Mouse (Mus musculus) c-Kit-positive CD71-positive TER-119-positive erythroid progenitor cells, embryonic 14.5 days (primary cell): ENCODE measurements around the gene Mecom.
A peak's percentile ranks its signal among the peaks of the same experiment; 100 is the strongest.

Source experiments
- DNase-seq: peaks from one replicate; pipeline ENCODE4 v3.0.0-alpha.2; 2013; ENCODE audit warnings: low spot score

Gene Mecom

DNA sequence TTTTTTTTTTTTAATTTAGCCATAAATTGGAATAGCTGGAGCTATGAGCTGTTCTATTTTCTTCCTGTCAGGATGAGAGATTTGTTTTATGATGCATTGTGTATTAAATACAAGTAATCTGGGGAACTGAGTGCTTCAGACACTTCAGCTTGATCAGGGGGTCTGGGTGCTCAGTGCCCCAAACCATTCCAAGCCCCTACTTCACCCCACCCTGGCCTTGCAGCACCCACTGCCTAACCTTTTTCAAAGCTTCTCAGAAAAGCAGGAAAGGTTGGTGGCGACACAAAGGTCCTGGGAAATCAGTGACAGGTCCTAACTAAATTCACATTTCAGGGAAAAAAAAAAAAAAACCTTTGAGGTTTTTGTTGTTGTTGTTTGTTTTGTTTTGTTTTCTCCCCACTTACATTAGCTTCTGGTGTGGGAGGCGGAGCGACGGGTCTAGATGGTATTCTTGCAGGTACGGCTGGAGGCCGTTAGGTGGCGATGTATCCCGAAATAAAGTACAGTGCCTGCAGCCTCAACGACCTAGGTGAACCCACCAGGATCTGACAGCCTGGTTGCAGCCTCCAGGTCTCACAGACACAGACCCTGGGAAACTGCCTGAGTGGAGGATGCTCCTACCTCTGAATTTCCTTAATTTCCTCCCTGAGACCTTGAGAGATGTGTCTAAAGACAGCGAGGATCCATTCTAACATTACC lies 532.7 kb downstream of the Mecom start:
- DNase-seq, result peak; percentile 7

DNA sequence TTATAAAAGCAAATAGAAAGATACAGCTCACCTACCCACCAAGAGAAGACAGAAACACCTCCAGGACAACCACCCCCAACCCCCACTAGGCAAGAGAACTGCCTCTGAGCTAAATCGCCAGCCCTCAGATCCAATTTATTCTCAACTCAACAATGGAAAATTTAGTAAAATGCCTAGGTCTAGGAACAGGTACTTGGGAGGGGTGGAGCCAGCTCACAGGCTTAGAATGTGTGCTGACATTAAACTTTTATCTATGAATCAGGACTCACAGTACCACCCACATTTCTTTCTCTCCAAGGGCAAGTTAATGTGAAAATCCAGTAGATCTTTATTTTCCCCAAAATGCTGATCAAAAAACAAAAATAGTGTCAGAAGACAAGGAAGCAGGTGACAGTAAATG lies 533.5 kb downstream of the Mecom start:
- DNase-seq, result no peak

DNA sequence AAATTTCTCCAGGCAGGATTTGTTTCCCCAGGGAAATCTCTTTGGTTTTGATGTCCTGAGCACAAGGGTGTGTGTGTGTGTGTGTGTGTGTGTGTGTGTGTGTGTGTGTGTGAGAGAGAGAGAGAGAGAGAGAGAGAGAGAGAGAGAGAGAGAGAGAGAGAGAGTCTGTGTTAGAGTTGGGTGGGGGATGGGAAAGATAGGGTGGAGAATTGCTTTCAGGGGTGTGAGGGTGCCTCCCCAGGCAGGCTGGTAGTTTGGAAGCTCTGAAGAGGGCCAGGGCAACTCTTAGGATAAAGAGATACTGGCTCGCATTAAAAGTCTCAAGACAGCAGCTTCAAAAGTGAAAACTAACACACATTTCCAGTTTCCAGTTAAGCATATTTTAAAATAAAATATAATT lies 534.4 kb downstream of the Mecom start:
- DNase-seq, result no peak

DNA sequence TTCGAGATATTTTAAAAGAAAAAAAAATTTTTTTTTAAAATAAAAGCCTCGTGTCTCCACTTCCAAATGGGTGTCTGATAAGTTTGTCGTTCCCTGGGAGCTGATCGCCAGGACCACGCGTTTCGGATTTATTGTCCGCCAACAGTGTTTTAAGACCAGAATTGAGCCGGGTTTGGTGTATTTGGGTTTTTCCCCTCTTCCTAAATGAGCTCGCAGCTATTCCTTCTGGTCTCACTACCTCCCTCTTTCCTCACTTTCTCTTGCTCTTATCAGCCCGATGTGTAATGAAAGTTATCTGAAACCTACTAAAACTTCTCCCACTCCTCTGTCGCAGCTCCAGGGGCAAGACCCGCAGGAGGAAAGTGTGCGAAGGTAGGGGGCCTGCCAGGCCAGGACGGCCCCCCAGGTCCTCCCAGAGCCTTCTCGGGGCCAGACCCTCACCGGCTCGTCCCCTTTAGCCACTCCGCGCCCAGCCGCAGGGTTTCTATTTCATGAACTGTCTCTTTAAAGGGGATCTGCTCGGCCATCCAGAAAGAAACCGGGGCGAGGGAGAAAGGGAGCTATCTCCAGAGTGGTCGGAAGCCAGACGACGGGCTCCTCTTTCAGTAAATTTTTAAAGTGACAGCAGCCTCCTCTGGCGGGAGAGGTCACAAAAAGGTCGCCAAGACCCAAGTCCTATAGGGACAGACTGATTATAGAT lies 535.0 kb downstream of the Mecom start:
- no peak for DNase-seq

DNA sequence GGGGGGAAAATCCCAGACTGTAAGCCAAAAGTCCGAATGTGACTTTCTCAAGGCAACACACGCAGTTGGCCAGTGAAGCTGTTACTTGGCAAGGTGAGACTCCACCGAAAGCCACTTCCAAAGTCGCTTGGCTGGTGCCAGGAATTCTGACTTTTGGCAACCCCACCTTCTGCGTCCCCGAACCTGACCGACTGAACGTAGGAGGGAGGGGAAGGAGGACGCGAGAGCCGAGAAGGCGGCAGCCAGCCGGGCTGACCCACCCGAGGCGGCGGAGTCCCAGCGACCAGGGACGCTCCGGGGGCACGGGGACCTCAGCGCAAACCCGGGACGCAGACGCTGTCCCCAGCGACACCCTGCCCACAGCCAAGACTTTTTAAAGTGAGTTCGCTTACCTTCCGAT lies 535.7 kb downstream of the Mecom start:
- DNase-seq, result no peak

DNA sequence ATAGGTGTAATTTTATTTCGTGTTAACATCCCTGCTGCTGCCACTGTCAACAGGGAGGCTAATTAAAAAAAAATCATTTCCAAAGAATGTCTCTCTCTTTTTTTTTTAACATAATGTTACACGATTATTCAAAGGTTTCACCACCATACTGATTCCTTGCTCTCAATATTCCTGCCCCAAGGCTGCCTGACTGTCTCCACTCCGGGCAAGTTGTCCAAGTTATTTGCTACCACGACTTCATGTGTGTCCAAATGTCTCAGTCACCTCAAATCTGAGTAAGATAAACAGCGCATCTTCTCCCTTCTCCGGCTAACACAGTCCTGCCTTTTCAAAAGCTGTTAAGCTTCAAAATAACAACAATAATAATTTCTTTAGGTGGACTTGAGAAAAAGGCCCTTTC lies 536.1 kb downstream of the Mecom start:
- no peak for DNase-seq

DNA sequence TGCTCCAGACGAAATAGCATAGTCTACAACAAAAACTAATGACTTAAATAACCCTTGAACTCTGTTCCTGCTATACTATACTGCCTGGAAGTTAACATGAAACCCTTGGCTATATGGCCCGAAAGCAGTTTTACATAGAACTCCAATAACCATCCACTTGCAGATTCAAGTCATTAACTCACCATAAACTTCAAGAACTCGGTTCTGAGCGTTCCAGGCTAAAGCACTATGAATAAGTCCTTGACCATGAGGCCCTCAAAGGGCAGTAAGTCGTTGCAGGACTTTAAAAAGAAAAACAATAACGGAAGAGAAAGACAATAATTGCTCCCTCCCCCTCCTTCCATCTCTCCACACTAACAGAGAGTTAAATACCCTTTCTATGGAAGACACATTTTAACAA lies 536.9 kb downstream of the Mecom start:
- no peak for DNase-seq

DNA sequence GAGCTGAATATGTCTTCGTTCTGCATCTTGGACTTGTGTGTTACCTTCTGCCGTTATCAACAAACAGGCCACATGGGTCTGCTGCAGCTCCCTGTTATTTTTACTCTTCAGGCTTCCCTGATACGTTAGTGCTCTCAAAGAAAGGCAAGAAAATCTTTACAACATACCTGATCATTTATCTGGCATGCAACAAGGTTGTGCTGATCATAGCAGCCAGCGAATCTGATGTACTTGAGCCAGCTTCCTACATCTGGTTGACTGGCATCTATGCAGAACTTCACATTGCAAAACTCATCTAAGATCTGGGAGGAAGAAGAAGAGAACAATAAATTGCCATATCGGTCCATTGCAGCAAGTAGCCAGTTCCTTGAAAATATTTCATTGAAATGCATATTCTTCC lies 538.2 kb downstream of the Mecom start:
- DNase-seq, result no peak

DNA sequence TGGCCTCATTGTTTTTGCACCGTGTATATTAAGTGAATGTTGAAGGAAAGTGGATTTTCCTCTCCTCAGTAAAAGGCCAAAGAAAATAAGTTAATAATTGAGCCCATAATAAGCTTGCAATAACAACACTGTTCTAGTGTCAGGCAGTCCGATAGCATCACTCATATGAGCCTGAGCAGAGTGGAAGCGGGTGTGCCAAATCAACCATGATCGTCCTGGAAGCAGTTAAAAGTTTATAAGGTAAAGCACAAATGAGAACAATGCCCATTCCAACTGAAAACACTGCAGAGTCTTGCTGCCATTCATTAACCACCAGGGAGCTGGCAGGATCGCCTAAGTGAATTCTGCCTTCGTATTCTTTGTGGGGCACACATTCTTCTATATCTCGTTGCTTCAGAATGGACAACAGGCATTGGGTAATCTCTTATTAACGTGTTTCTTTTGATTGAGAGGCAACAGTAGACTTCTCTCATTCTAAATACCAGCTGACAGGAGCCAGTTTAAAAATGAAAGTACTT lies 542.9 kb downstream of the Mecom start:
- no peak for DNase-seq

DNA sequence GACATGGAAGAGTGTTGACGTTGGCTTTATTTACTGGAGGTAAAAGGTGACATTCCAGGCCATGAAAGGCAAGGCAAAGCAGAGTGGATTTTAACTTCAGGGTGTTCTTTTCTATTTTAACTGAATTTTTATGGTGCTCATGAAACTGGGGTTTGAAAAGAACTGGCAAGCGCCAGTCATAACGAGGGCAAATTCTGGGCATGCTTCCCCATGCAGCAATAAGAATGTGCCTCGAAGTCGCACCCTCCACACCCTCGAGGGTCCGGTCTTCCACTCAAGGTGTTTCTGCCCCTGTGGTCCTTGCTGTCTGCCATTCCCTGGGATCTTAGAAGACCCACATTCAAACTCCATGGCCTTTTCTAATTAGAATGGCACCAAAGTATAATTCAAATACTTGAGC lies 547.5 kb downstream of the Mecom start:
- no peak for DNase-seq

DNA sequence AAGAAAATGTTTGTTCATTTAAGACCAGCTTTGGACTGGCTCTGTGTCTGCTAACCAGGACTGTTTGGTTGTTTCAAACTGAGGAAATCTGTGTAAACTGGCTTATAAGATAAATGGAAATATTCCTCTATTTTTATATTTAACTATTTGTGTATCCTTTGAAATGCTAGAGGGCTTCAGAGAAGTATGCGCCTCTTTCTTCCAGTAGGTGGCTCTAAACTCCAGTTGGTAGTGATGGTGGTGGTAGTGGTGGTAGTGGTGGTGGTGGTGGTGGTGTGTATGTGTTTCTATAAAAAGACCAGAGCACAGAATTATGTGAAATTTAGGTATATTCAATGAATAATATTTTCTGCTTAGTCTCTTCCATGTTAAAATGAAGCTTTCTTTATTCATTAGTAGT lies 548.8 kb downstream of the Mecom start:
- no peak for DNase-seq

DNA sequence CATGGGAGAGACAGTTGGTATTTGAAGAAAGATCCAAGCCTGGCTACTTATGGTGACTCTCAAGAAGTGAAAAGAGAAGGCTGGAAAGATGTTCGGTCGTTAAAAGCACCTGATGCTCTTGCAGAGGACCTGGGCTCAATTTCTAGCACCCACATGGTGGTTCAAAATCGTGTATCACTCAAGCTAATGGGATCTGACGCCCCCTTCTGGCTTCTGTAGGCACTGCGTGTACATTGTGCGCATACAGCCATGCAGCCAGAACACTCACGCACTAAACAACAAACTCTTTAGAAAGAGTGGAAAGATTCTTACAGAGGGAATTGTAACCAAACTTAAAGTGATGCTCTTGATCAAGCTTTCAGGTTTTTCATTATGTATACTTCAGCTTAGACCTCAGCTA lies 550.7 kb downstream of the Mecom start:
- DNase-seq, result no peak

DNA sequence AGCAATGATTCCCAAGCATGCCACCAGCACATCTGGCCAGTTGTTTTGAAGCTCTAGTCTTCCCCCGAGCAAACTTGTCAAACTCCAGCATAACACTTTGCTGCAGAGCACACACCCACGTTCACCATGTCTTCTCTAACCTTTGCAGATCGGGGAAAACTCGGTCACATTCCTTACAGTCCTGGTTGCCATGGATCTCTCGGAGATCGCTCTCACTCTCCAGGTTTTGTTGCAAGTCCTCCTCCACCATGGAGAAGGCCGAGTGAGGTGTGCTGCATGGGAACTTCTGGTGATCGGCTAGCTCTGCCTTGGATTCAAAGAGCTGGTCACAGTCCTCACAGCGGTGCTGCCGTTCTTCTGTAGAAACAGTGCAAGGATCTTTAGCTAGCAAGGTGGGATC lies 554.5 kb downstream of the Mecom start:
- no peak for DNase-seq

DNA sequence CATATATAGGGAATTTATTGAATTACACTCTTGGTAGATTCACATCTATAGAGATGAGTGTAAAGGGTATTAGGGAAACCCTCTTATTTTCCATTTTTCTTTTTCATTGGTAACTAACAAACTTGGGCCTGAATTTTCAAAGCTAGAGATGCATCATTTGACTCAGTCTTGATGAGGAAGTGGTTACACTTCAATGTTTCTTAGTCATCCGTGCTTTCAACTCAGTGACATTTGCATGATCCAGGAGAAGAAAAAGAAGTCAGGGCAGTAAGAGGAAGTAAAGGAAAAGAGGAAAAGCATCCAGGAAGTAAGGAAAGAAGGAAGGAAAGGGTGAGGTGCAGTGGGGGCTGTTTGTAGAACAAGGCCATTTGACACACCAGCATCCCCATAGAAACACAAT lies 556.3 kb downstream of the Mecom start:
- DNase-seq, result no peak

DNA sequence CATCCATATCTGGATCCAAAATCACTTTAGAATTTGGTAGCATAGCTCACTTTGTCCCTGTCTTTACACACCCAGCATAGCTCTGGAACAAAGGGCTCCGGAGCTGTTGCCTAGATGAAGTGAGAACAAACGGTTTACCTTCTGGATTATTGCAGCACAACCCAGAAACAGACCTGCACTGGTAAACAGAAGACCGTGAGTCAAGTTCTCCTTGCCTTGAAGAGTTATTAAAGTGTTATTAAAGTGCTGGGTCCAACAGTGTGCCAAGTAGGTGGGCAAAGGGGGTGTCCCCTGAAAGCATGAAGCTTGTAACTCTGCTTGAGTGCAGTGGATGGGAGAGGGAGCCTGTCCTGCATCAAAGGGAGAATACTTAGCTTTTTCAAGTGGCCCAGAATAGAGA lies 563.4 kb downstream of the Mecom start:
- no peak for DNase-seq

DNA sequence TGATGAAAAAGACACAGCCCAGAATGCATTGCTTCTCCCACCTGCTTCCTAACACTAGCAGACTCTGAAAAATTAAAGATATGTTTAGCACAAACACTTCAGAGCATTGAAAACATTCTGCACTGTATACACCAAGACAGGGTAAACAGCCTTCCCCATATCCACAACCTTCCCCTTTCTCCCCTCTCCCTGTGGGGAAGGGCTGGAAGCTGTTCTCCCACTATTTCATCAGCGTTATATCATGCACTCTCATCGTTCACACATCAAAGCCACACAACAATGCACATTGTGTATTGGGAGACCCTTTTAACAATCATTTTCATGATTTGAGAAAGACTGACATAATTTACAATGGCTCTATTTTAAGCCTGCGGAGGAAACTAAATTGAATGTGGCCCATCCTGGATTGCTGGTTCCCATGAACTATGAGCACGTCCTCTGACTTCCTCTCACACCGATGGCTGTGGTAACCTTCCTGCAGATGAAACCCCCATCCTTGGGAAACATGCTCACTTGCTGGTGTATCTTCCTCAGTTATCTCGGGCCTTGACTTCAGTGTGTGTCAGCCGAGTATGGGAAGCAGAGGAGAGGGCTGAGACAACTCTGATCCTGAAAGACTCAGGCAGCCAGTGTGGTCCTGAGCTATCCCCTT lies 566.4 kb downstream of the Mecom start:
- DNase-seq, result no peak

DNA sequence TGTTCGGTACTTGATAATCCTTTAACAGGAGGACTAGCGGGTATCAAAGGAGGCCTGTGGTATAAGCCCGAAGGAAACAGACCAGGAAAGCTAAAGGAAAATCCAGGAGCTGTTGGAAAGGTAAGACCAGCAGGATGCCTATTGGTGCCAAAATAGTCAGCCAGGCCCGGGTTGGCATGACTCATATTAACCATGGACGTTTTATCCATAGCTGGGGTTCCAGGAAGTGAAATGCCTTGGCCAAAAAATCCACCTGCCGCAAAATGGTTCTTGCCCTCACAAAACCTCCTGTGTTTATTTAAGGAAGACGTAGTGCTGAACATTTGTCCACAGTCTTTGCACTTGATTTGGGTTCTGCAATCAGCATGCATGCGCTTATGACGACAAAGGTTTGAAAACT lies 567.3 kb downstream of the Mecom start:
- DNase-seq, result no peak

DNA sequence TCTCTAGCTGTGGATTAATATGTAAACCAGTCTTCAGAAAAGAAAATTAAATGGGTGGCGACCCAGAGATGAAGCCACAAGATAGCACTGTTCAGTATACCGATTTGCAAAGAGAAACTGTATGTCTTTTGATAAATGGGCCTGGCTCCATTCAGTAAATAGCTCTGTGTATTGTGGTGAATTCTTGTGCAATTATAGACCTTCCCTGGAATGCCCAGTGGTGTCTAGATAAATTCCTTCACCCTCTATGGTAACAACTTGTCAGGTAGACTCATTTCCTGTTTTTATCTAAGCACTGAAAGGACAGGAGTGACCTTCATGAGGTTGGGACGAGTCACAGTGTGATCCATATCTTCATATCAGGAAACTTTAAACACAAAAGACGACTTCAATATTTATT lies 571.2 kb downstream of the Mecom start:
- DNase-seq, result no peak

DNA sequence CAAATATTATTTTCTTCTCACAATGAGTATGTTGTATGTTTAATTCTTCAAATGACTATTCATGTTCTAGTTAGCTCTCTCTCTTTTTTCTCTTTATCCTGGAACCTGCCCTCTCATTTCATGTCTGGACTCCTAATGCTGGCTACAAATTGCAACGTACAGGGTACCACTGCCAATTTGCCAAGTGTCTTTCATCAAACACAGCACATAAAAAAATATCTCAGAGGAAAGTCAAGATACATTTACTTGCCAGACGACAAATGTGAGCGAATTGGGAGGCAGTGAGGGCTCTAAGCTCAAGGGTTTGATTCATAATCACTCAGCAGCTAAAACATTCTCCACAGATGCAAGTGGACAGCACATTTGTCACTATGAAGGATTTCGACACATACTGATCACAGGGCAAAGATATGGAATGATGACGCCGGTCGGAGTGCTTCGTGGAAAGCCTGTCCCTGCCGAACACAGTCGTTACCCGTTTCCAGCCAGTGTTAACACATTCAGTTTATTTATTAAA lies 579.3 kb downstream of the Mecom start:
- no peak for DNase-seq

DNA sequence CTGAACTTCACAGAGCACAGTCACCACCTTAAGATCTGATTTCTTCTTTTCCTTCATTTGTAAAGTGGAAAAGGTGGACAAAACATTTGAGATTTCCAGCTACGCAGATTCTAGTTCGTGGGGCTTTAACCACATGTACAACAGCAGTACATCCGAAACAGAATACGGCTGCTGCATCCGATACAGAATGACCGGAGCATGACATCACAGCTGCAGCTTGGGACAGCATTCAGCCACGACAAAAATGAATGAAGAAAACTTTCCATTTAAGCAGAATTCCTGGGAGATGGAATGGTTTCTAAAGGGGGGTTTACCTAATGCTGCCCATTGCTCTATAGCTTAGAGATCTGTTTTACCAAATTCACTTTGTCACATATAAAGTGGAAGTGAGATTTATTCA lies 583.9 kb downstream of the Mecom start:
- no peak for DNase-seq

DNA sequence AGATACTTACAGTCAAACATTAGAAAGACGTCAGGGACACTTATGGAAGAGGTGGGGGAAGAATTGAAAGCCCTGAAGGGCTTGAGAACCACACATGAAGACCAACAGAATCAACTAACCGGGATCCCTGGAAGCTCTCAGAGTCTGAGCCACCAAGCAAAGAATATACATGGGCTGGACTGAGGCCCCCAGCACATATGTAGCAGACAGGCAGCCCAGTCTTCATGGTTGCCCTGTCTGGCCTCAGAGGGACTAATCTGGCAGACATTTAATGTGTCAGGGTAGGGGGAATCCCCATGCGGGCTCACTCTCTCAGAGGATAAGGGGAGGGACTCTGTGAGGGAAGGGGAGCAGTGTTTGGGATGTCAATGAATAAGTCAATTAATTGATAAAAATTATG lies 584.4 kb downstream of the Mecom start:
- no peak for DNase-seq

DNA sequence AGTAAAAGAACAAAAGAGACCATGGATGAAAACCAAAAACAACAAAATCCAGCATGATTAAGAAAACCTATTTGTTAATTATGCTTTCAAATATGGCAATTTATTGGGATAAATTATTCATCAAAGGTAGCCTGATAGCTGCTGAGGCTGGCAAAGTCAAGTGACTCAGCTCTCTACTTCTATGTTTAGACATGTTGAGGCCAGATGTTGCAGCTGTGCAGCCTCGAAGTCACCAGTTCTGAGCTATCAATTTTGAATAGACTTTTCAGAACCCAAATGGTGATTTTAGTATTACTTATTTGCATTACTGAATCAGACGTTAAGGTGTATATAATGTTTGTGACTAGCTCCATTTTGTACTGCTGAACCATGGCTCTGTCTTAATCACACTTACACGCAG lies 588.8 kb downstream of the Mecom start:
- DNase-seq, result no peak
